Mouse (Mus musculus): Measurements from ENCODE around the gene Pm20d1. TPM values are rescaled to one million over a fixed set of nuclear protein-coding genes. Genes with fewer than 3 reads are reported as not detected.

Gene Pm20d1
- polyA plus RNA-seq, 1 experiment from 2014 or later, result 8.0 TPM

DNA sequence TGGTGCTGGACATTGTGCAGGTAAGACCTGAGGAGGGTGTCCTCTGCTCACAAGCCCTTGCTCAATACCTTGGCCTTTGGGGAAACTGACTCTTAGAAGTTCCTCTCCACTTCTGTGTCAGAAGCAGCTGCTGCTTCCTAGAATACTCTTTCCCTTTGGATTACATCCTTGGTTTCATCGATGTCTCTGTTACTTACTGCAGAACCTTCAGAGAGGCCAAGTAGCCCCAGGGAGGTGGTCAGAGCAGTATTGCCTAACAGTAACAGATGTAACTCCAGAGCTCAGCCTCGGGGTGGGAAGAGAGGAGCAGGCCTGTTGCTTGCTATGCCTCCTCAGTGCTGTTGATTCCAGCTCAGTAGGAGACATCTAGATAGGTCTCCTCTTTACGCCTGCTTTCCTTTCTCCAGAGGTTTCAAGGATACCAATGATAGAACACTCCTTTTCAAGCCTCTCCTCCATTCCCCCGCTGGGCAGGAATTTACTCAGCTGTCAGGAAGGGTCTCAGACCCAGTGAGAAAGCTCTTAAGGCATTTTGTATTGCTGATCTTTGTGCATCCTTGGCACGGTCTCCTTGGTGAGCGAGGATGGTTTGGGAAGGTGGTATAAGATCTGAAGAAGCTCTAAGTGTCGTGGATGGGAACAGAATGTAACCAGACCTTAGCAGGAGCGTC is 33.9 kb downstream of the Pm20d1 start:
- no peak for ATAC-seq
- 78% methylated on average over 8 of the region's 8 CpGs for WGBS
- Histone ChIP-seq H3K27ac (ENCODE audit: low read length) (no peak overlapping the region), H3K4me1 (ENCODE audit: control insufficient read depth, insufficient read depth, low read length) (peaks cover 6% of the 10 kb centered on the region; the same call in 1 of the 2 replicates), H3K9me3 (ENCODE audit: control insufficient read depth, low read length) (no peaks in the 10 kb centered on the region), H3K4me3 (ENCODE audit: low read length) (no peak overlapping the region), H3K27me3 (replicated peaks; ENCODE audit: control insufficient read depth, insufficient read depth, low read length) (no peaks in the 10 kb centered on the region), H3K4me2 (ENCODE audit: low read depth, low read length) (no peak overlapping the region), H3K36me3 (ENCODE audit: control insufficient read depth, insufficient read depth, low read length) (no peaks in the 10 kb centered on the region), H3K9ac (ENCODE audit: low read depth, low read length) (no peak overlapping the region)

DNA sequence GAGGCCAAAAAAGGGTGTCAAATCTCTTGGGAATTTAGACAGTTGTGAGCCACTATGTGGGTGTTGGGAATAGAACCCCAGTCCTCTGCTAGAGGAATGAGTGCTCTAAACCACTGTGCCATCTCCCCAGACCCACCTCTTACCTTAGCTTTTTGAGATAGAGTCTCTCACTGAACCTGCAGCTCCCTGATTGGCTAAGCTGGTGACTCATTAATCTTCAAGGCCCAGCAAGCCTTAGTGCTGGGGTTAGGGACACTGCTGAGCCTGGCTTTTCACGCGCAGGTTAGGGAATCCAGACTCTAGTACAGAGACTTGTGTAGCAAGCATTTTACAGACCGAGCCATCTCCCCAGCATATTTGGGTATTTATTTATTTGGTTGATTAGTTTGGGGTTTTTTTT is 39.9 kb downstream of the Pm20d1 start:
- no peak overlapping the region for H3K27ac ChIP-seq (ENCODE audit: low read length)
- no peak overlapping the region for H3K4me2 ChIP-seq (ENCODE audit: low read depth, low read length)
- H3K4me3 ChIP-seq (ENCODE audit: low read length), result no peak overlapping the region
- H3K36me3 ChIP-seq (ENCODE audit: control insufficient read depth, insufficient read depth, low read length), result peaks cover 2% of the 10 kb centered on the region; the same call in 1 of the 2 replicates
- WGBS, result 80% methylated on average over 3 of the region's 3 CpGs
- no peaks in the 10 kb centered on the region for H3K27me3 ChIP-seq (replicated peaks; ENCODE audit: control insufficient read depth, insufficient read depth, low read length)
- no peak for ATAC-seq
- H3K9ac ChIP-seq (ENCODE audit: low read depth, low read length), result no peak overlapping the region
- no peaks in the 10 kb centered on the region for H3K4me1 ChIP-seq (ENCODE audit: control insufficient read depth, insufficient read depth, low read length)
- H3K9me3 ChIP-seq (ENCODE audit: control insufficient read depth, low read length), result no peaks in the 10 kb centered on the region

GRCm38 (mm10) chr1:131838542-131838941 is 41.4 kb downstream of the Pm20d1 start:
- no peaks in the 10 kb centered on the region for H3K27me3 ChIP-seq (replicated peaks; ENCODE audit: control insufficient read depth, insufficient read depth, low read length)
- H3K4me1 ChIP-seq (ENCODE audit: control insufficient read depth, insufficient read depth, low read length), result no peaks in the 10 kb centered on the region
- ATAC-seq, result peak; percentile 68; the same call in 1 of the 2 replicates
- H3K27ac ChIP-seq (ENCODE audit: low read length), result no peak overlapping the region
- H3K36me3 ChIP-seq (ENCODE audit: control insufficient read depth, insufficient read depth, low read length), result peaks cover 9% of the 10 kb centered on the region; the same call in 1 of the 2 replicates
- H3K4me3 ChIP-seq (ENCODE audit: low read length), result no peak overlapping the region
- H3K4me2 ChIP-seq (ENCODE audit: low read depth, low read length), result no peak overlapping the region
- 70% methylated on average over 5 of the region's 5 CpGs for WGBS
- no peak overlapping the region for H3K9ac ChIP-seq (ENCODE audit: low read depth, low read length)
- H3K9me3 ChIP-seq (ENCODE audit: control insufficient read depth, low read length), result no peaks in the 10 kb centered on the region

- Histone ChIP-seq H3K36me3 (ENCODE audit: control insufficient read depth, insufficient read depth, low read length) (peaks cover 9% of the 10 kb centered on the region; the same call in 1 of the 2 replicates), H3K4me2 (ENCODE audit: low read depth, low read length) (no peak overlapping the region), H3K4me3 (ENCODE audit: low read length) (no peak overlapping the region), H3K4me1 (ENCODE audit: control insufficient read depth, insufficient read depth, low read length) (no peaks in the 10 kb centered on the region), H3K9me3 (ENCODE audit: control insufficient read depth, low read length) (no peaks in the 10 kb centered on the region), H3K27ac (ENCODE audit: low read length) (no peak overlapping the region), H3K27me3 (replicated peaks; ENCODE audit: control insufficient read depth, insufficient read depth, low read length) (no peaks in the 10 kb centered on the region), H3K9ac (ENCODE audit: low read depth, low read length) (no peak overlapping the region)
- WGBS, result 61% methylated on average over 2 of the region's 2 CpGs
- ATAC-seq, result no peak
These were observed 42.1 kb downstream of the Pm20d1 start for GRCm38 (mm10) chr1:131839279-131839678.

DNA sequence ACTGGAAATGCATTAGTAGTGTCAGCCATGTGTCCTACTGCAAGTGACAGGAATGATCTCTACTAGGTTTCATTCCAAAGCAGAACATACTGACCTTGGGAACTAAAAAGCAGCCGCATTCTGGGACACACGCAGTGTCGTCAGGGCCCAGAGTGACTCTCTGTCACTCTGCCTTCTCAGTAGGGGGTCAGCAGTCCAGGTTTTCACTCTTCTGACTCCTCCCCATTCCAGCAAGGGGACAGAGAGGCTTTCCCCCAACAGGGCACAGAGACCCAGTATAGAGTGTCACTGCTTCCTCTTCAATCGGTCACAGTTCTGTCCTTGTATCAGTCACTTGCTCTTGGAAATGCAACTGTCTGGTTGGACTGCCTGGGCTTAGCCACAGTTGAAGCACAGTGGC is 45.0 kb downstream of the Pm20d1 start:
- Histone ChIP-seq H3K36me3 (ENCODE audit: control insufficient read depth, insufficient read depth, low read length) (peaks cover 9% of the 10 kb centered on the region; the same call in 1 of the 2 replicates), H3K4me3 (ENCODE audit: low read length) (no peak overlapping the region), H3K9ac (ENCODE audit: low read depth, low read length) (no peak overlapping the region), H3K4me1 (ENCODE audit: control insufficient read depth, insufficient read depth, low read length) (no peaks in the 10 kb centered on the region), H3K27me3 (replicated peaks; ENCODE audit: control insufficient read depth, insufficient read depth, low read length) (no peaks in the 10 kb centered on the region), H3K4me2 (ENCODE audit: low read depth, low read length) (no peak overlapping the region), H3K9me3 (ENCODE audit: control insufficient read depth, low read length) (no peaks in the 10 kb centered on the region), H3K27ac (ENCODE audit: low read length) (no peak overlapping the region)
- 86% methylated on average over 4 of the region's 4 CpGs for WGBS
- no peak for ATAC-seq

DNA sequence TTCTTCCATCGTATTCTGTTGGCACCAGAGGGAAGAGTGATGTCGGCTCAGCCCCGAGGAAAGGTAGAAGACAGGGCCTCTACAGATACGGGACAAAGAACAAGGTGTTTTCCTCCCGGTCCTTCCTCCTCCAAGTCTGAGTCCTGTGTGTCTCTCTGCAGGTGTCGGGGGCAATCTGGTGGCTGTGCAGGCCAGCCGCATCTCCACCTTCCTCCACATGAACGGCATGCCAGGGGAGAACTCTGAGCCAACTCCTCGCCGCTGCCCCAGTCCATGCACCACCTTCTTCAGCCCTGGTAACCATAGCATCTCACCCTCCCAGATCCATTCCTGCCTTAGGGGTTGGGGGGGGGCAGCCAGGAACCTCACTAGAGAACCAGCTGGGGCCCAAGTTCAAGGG is 46.6 kb downstream of the Pm20d1 start:
- H3K4me3 ChIP-seq (ENCODE audit: low read length), result no peak overlapping the region
- H3K36me3 ChIP-seq (ENCODE audit: control insufficient read depth, insufficient read depth, low read length), result peaks cover 9% of the 10 kb centered on the region; the same call in 1 of the 2 replicates
- no peaks in the 10 kb centered on the region for H3K4me1 ChIP-seq (ENCODE audit: control insufficient read depth, insufficient read depth, low read length)
- 94% methylated on average over 10 of the region's 10 CpGs for WGBS
- H3K27ac ChIP-seq (ENCODE audit: low read length), result no peak overlapping the region
- no peak overlapping the region for H3K9ac ChIP-seq (ENCODE audit: low read depth, low read length)
- ATAC-seq, result no peak
- no peaks in the 10 kb centered on the region for H3K27me3 ChIP-seq (replicated peaks; ENCODE audit: control insufficient read depth, insufficient read depth, low read length)
- no peaks in the 10 kb centered on the region for H3K9me3 ChIP-seq (ENCODE audit: control insufficient read depth, low read length)
- no peak overlapping the region for H3K4me2 ChIP-seq (ENCODE audit: low read depth, low read length)

DNA sequence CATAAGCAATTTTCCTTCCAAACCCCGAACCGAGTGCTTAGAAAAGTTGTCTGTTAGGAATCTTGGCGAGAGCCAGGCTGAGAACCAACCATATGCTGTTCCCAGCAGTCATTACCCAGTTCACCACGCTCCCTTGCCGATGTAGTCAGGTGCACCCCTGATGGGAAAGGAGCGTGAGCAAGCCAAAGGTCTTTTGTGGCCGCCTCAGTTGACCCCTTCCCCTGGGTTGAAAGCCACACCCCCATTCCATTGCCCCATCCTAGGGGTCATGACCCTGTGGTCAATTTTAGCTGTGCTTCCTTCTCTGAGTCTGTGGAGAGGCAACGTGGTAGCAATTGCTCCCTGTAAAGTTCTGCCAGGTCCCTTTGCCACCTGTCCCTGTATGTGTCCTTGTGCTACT is 47.7 kb downstream of the Pm20d1 start:
- no peak overlapping the region for H3K27ac ChIP-seq (ENCODE audit: low read length)
- H3K4me1 ChIP-seq (ENCODE audit: control insufficient read depth, insufficient read depth, low read length), result no peaks in the 10 kb centered on the region
- H3K9ac ChIP-seq (ENCODE audit: low read depth, low read length), result no peak overlapping the region
- H3K4me2 ChIP-seq (ENCODE audit: low read depth, low read length), result no peak overlapping the region
- no peak for ATAC-seq
- H3K36me3 ChIP-seq (ENCODE audit: control insufficient read depth, insufficient read depth, low read length), result peaks cover 9% of the 10 kb centered on the region; the same call in 1 of the 2 replicates
- H3K4me3 ChIP-seq (ENCODE audit: low read length), result no peak overlapping the region
- no peaks in the 10 kb centered on the region for H3K27me3 ChIP-seq (replicated peaks; ENCODE audit: control insufficient read depth, insufficient read depth, low read length)
- no peaks in the 10 kb centered on the region for H3K9me3 ChIP-seq (ENCODE audit: control insufficient read depth, low read length)
- 71% methylated on average over 8 of the region's 8 CpGs for WGBS

DNA sequence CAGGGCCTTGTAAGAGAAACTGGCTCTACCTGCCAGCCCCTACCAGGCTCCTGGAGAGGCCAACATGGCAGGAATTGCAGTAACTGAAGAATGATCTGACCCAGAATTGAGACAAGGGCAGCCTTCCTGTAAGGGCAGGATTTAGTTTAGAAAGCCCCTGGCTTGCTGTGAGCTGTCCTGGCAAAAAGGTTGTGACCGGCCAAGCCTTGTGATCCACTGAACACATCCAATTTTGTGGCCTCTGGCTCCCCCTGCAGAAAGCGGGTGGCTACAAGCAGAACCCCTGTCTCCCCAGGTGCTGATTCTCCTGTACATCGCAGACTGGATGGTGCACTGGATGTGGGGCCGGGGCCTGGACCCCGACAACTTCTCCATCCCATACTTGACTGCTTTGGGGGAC is 49.1 kb downstream of the Pm20d1 start:
- Histone ChIP-seq H3K4me3 (ENCODE audit: low read length) (no peak overlapping the region), H3K4me2 (ENCODE audit: low read depth, low read length) (no peak overlapping the region), H3K27me3 (replicated peaks; ENCODE audit: control insufficient read depth, insufficient read depth, low read length) (no peaks in the 10 kb centered on the region), H3K36me3 (ENCODE audit: control insufficient read depth, insufficient read depth, low read length) (peaks cover 9% of the 10 kb centered on the region; the same call in 1 of the 2 replicates), H3K9me3 (ENCODE audit: control insufficient read depth, low read length) (no peaks in the 10 kb centered on the region), H3K9ac (ENCODE audit: low read depth, low read length) (no peak overlapping the region), H3K4me1 (ENCODE audit: control insufficient read depth, insufficient read depth, low read length) (no peaks in the 10 kb centered on the region), H3K27ac (ENCODE audit: low read length) (no peak overlapping the region)
- 79% methylated on average over 5 of the region's 5 CpGs for WGBS
- no peak for ATAC-seq

GRCm38 (mm10) chr1:131861811-131862210 is 64.6 kb downstream of the Pm20d1 start:
- H3K4me1 ChIP-seq (ENCODE audit: control insufficient read depth, insufficient read depth, low read length), result no peaks in the 10 kb centered on the region
- 76% methylated on average over 4 of the region's 4 CpGs for WGBS
- H3K27me3 ChIP-seq (replicated peaks; ENCODE audit: control insufficient read depth, insufficient read depth, low read length), result no peaks in the 10 kb centered on the region
- no peak overlapping the region for H3K4me2 ChIP-seq (ENCODE audit: low read depth, low read length)
- no peaks in the 10 kb centered on the region for H3K9me3 ChIP-seq (ENCODE audit: control insufficient read depth, low read length)
- no peak for ATAC-seq
- no peak overlapping the region for H3K4me3 ChIP-seq (ENCODE audit: low read length)
- H3K36me3 ChIP-seq (ENCODE audit: control insufficient read depth, insufficient read depth, low read length), result no peaks in the 10 kb centered on the region
- H3K27ac ChIP-seq (ENCODE audit: low read length), result no peak overlapping the region
- no peak overlapping the region for H3K9ac ChIP-seq (ENCODE audit: low read depth, low read length)

GRCm38 (mm10) chr1:131865596-131865995 is 68.4 kb downstream of the Pm20d1 start:
- Histone ChIP-seq H3K4me1 (ENCODE audit: control insufficient read depth, insufficient read depth, low read length) (no peaks in the 10 kb centered on the region), H3K9me3 (ENCODE audit: control insufficient read depth, low read length) (no peaks in the 10 kb centered on the region)

More at GRCm38 (mm10) chr1:131865596-131865995, 68.4 kb downstream of the Pm20d1 start:
- H3K9ac ChIP-seq (ENCODE audit: low read depth, low read length), result no peak overlapping the region
- H3K4me3 ChIP-seq (ENCODE audit: low read length), result no peak overlapping the region
- ATAC-seq, result no peak
- 77% methylated on average over 5 of the region's 5 CpGs for WGBS
- H3K27me3 ChIP-seq (replicated peaks; ENCODE audit: control insufficient read depth, insufficient read depth, low read length), result no peaks in the 10 kb centered on the region
- H3K4me2 ChIP-seq (ENCODE audit: low read depth, low read length), result no peak overlapping the region
- no peak overlapping the region for H3K27ac ChIP-seq (ENCODE audit: low read length)
- H3K36me3 ChIP-seq (ENCODE audit: control insufficient read depth, insufficient read depth, low read length), result no peaks in the 10 kb centered on the region
